Mouse (Mus musculus) gastrocnemius, adult 2 months (tissue): ENCODE data around the gene Uts2. TPM values are rescaled to one million over a fixed set of nuclear protein-coding genes. Genes with fewer than 3 reads are reported as not detected.
"Not testable (repeated sequence)": the region's sequence is repeated elsewhere in the genome, so short reads cannot be mapped to it uniquely, and the experiment has no call there.

Source experiments
- DNase-seq: peaks from one replicate; pipeline ENCODE4 v3.0.0; 2022
- H3K27ac ChIP-seq: fragments of 200-600 bp; 2 replicates; pipeline ENCODE4 v1.8.1; 2022; ENCODE audit warnings: mild to moderate bottlenecking
- H3K4me3 ChIP-seq: fragments of 200-600 bp; 2 replicates; pipeline ENCODE4 v1.8.1; 2022; ENCODE audit warnings: mild to moderate bottlenecking, moderate library complexity
- CTCF ChIP-seq: fragments of 200-600 bp; IDR thresholded peaks from 2 replicates; pipeline ENCODE4 v1.8.1; 2022; ENCODE audit warnings: antibody characterized with exemption, mild to moderate bottlenecking, moderate library complexity
- intact Hi-C: fragments of 180-260 bp; cut with DNase I; formaldehyde crosslinking; loops from one replicate; pipeline ENCODE4 v1.15.1; 2025
- total RNA-seq, 2 experiments: library from RNA; stranded (reverse); gene quantifications; 2 replicates each; pipeline ENCODE4 v1.2.3; 2021

Uts2 gene
- total RNA-seq, 2 experiments from 2014 or later = not detected

DNA sequence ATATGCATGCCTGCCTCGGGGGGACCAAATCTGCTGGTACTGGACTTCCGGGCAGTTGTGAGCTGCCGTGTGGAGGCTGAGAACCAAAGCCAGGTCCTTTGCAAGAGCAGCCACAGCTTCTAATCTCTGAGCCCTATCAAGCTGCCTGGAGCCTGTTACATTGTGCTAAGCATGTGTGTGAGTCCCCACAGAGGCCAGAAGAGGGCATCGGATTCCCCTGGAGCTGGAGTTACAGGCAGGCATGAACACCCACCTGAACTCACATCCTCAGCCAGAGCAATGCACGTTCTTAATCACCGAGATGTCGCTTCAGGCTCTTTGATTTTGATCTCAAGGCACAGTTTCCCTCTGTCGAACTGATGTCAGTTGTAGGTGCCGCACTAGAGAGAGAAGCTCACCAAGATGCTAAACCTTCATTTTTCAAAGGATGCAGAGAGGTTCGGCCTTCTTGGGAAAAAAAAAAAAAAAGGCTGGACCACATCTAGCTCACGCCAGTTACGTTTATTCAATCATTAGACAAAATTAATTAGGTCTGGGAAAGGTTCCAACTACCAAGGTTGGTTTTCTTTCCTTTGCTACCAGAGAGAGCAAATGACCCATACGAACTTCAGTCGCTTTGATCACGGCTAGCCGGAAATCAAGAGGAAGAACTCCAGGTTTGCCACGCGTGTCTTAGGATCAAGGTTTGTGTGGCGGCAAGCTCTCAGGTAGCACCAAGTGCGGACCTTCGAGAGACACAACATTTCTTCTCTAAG is 18.6 kb upstream of the Uts2 start:
- H3K27ac ChIP-seq = no peak overlapping the region
- intact Hi-C loops = no loop called here
- DNase-seq = no peak
- no peak overlapping the region for H3K4me3 ChIP-seq
- no peak for TF ChIP-seq CTCF

DNA sequence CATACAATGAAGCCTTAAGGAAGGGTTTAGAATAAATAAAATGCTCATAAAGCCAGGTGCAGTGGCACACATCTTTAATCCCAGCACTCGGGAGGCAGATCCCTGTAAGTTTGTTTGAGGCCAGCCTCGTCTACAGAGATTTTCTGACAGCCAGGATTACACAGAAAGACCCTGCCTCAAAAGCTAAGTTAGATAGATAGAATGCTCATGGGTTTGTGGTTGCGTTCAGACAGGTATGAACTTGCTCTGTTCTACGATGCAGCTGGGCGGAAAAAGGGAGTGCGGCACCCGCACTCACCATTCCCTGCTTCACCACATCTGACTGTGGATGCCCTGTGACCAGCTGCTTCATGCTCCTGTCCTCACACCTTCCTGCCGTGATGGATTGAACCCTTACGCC is 17.4 kb upstream of the Uts2 start:
- H3K27ac ChIP-seq = no peak overlapping the region
- TF ChIP-seq CTCF = no peak
- no peak overlapping the region for H3K4me3 ChIP-seq
- intact Hi-C loops = no loop called here
- no peak for DNase-seq

DNA sequence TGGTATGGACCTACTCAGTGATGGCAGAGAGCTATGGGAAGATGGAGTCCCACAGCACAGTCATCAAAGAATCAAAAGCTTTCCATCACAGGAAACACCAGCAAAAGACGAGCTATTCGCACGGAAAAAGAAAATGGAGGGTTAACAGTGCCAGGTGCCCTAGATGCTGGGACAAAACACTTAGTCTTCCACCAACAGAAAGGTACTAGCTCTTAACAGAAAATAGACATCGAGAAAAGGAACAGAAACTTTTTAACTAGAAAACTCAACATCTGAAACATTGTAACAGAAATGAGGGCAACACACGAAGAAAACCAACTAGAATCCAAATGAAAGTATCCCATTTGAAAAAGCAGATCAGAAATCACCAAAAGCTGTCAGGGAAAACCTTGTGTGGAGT is 16.7 kb upstream of the Uts2 start:
- no peak overlapping the region for H3K27ac ChIP-seq
- no peak overlapping the region for H3K4me3 ChIP-seq
- no peak for DNase-seq
- TF ChIP-seq CTCF = no peak
- intact Hi-C loops = no loop called here

GRCm38 (mm10) chr4:150990148-150990547 is 6.7 kb upstream of the Uts2 start:
- TF ChIP-seq CTCF = peak; percentile 53
- intact Hi-C loops = no loop called here

DNA sequence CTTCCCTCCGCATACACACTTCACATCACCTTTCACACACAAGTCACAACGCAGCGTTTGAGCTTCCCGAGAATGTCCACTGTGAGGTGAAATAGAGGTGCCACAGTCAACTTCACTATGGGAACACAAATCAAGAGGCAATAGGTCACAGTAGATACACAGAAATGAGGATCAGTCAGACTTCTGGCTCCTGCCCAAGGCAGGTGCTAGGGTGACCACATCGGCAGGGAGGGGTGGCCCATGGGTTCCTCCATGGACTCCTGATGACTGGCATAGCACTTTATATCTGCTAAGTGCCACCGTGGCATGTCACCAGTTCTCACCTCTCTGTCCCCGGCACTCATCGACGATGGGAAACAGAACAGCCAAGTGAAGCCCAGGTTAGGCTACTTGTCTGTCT is 1.7 kb downstream of the Uts2 start:
- intact Hi-C loops = no loop called here
- Histone ChIP-seq H3K4me3 (no peak overlapping the region), H3K27ac (no peak overlapping the region)
- no peak for DNase-seq
- TF ChIP-seq CTCF = no peak

More at GRCm38 (mm10) chr4:150990148-150990547, 6.7 kb upstream of the Uts2 start:
- no peak for DNase-seq
- H3K27ac ChIP-seq = no peak overlapping the region
- no peak overlapping the region for H3K4me3 ChIP-seq

DNA sequence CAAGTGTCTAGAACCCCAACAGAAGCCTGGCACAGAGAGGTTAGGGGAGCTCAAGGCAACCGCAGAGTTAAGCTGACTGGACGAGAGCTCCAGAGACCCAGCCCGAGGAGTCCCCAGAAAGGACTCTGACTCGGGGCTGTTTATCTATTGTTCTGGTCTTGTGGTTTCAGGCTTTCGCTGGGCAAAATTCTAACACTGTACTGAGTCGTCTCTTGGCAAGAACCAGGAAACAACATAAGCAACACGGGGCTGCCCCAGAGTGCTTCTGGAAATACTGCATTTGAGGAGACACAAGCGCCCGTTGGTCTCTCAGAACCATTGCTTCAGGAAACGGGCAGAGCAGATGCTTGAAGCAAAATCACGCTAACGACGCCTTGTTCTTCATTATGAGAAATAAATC is 4.5 kb downstream of the Uts2 start:
- intact Hi-C loops = no loop called here
- TF ChIP-seq CTCF = no peak
- H3K4me3 ChIP-seq = no peak overlapping the region
- H3K27ac ChIP-seq = no peak overlapping the region
- DNase-seq = no peak

GRCm38 (mm10) chr4:151005656-151006318 is 8.9 kb downstream of the Uts2 start:
- no peak overlapping the region for H3K27ac ChIP-seq
- DNase-seq = no peak
- intact Hi-C loops = no loop called here
- TF ChIP-seq CTCF = no peak
- H3K4me3 ChIP-seq = no peak overlapping the region

DNA sequence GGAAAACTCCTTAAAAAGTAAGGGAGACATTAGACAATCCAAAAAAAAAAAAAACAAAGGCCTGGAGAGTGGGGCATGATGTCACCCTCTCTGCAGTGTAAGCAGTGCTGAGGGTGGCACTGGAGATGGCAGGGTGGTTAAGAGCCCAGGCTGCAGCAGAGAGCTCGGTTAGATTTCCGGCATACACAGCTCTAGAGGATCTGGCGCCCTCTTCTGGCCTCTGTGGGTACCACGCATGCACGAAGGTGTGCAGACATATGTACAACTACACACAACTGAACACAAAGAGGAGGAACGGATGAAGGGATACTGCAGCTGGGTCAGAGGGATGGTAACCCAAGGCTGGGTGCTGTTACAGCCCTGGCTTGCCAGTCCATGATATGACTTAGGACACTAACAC is 10.0 kb downstream of the Uts2 start:
- no peak overlapping the region for H3K4me3 ChIP-seq
- peak; percentile 51 for DNase-seq
- H3K27ac ChIP-seq = no peak overlapping the region
- intact Hi-C loops = no loop called here
- TF ChIP-seq CTCF = peak; percentile 52

DNA sequence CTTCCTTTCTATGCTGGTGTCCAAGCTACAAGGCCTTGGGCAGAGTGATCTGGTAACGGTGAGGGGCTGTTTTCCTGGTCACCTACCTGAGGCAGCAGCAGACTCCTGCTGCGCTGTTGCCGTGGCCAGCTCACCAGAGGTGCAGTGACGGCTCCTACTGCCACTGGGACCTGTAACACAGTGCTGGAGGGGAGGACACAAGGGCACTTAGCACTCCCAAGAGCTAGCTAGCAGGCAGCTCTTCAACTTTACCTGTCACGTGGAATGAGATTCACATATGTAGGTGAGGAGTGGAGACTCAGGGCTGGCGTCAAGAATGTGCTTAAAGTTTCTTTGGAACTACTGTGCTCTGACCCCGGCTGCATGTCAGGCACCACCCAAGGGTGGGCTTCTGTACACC is 13.4 kb downstream of the Uts2 start:
- TF ChIP-seq CTCF = no peak
- no peak overlapping the region for H3K4me3 ChIP-seq
- no peak for DNase-seq
- H3K27ac ChIP-seq = no peak overlapping the region
- intact Hi-C loops = no loop called here

GRCm38 (mm10) chr4:151015946-151016345 is 19.0 kb downstream of the Uts2 start:
- TF ChIP-seq CTCF = no peak
- no peak for DNase-seq
- intact Hi-C loops = no loop called here
- no peak overlapping the region for H3K4me3 ChIP-seq
- H3K27ac ChIP-seq = no peak overlapping the region

DNA sequence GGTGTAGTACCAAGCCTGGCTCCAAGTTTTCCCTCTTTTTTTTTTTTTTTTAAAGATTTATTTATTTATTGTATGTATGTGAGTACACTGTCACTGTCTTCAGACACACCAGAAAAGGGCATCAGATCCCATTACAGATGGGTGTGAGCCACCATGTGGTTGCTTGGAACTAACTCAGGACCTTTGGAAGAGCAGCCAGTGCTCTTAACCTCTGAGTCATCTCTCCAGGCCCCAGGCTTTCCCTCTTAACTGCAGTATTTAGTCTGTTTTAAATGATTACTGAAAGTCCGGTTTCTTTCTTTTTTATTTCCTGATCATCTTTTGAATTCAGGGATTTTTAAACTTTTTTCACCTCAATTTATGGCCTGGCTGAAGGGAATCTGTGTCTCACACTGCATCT is 20.5 kb downstream of the Uts2 start:
- H3K4me3 ChIP-seq, intact Hi-C loops, DNase-seq: not testable (repeated sequence)
- peak overlapping the region; percentile 38; the same call in 1 of the 2 replicates for H3K27ac ChIP-seq

DNA sequence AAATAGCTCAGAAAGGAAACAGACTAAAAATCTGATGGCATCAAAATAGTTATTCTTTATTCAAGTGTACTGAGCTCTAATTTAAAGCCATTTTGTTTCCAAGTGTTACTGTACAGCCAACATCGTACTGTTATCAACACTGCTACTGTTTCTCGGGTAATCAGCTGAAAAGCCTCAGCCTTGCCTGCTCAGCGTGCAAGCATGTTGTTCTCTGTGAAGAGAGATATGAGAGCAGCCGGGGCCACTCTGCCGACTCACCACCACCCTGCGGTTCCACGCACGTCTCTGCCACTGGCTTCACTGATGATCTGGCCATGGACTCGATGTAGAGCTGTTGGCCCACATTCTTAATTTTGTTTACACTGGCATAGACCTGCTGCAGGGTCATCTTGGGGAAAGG is 27.3 kb downstream of the Uts2 start:
- TF ChIP-seq CTCF = no peak
- no peak for DNase-seq
- intact Hi-C loops = no loop called here
- no peak overlapping the region for H3K27ac ChIP-seq
- H3K4me3 ChIP-seq = no peak overlapping the region

- intact Hi-C loops = no loop called here
- Histone ChIP-seq H3K4me3 (no peak overlapping the region), H3K27ac (no peak overlapping the region)
- peak; percentile 75 for TF ChIP-seq CTCF
- peak; percentile 35 for DNase-seq
Observed at GRCm38 (mm10) chr4:151027001-151027400, 30.1 kb downstream of the Uts2 start.

DNA sequence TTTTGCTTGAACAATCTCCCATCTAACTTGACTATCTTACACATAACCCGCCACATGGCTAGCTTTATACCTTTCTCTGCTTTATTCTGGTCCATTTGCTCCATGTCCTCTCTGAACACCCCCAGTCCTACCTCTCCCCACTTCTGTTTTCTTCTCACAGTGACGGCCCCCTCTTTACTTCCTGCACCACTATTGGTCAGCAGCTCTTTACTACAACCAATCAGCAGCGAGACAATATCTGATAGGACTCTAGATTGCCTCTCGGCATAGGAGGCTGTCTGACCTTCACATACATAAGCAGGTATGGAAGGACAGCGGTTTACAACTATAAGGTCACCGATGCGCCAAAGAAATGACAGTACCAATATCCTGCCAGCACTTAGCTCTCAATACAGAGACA is 39.6 kb downstream of the Uts2 start:
- intact Hi-C loops = no loop called here
- no peak overlapping the region for H3K27ac ChIP-seq
- no peak for TF ChIP-seq CTCF
- no peak for DNase-seq
- H3K4me3 ChIP-seq = no peak overlapping the region
